Mouse (Mus musculus) neural tube, embryonic 11.5 days (tissue): ENCODE measurements around the gene Elf3. TPM values are rescaled to one million over a fixed set of nuclear protein-coding genes. Genes with fewer than 3 reads are reported as not detected.
A peak's percentile ranks its signal among the peaks of the same experiment; 100 is the strongest.

Experiments used
- ATAC-seq: fragments of 200-750 bp; cut with Nextera tagmentation; 2 replicates; pipeline ENCODE4 v1.8.0; 2017; ENCODE audit warnings: moderate number of reproducible peaks, mild to moderate bottlenecking, moderate TSS enrichment, moderate library complexity; ENCODE audit not compliant: insufficient read depth, low FRiP score, low TSS enrichment
- DNase-seq: peaks from one replicate; pipeline ENCODE4 v3.0.0-alpha.2; 2015; ENCODE audit warnings: low spot score
- H3K27ac ChIP-seq: fragments of 300-500 bp; sonication (generic); 2 replicates; pipeline ENCODE4 v1.5.1; 2014; ENCODE audit warnings: low read depth, mild to moderate bottlenecking, low read length
- H3K27me3 ChIP-seq: fragments of 300-500 bp; sonication (generic); 2 replicates; pipeline ENCODE4 v1.6.1; 2014; ENCODE audit warnings: mild to moderate bottlenecking, low read length, mixed read lengths; ENCODE audit not compliant: control insufficient read depth, insufficient read depth
- H3K36me3 ChIP-seq: fragments of 300-500 bp; sonication (generic); 2 replicates; pipeline ENCODE4 v1.6.1; 2014; ENCODE audit warnings: mild to moderate bottlenecking, low read length, moderate library complexity, mixed read lengths; ENCODE audit not compliant: control insufficient read depth, insufficient read depth
- H3K4me1 ChIP-seq: fragments of 300-500 bp; sonication (generic); 2 replicates; pipeline ENCODE4 v1.6.1; 2014; ENCODE audit warnings: low read length, mixed read lengths; ENCODE audit not compliant: control insufficient read depth, insufficient read depth
- H3K4me2 ChIP-seq: fragments of 300-500 bp; sonication (generic); 2 replicates; pipeline ENCODE4 v1.6.1; 2014; ENCODE audit warnings: low read depth, mild to moderate bottlenecking, moderate library complexity
- H3K4me3 ChIP-seq: fragments of 300-500 bp; sonication (generic); 2 replicates; pipeline ENCODE4 v1.5.1; 2014; ENCODE audit warnings: low read depth, low read length
- H3K9ac ChIP-seq: fragments of 300-500 bp; sonication (generic); 2 replicates; pipeline ENCODE4 v1.6.1; 2014; ENCODE audit warnings: mild to moderate bottlenecking, low read length
- H3K9me3 ChIP-seq: fragments of 300-500 bp; sonication (generic); 2 replicates; pipeline ENCODE4 v1.6.1; 2016; ENCODE audit warnings: low read length; ENCODE audit not compliant: control insufficient read depth
- WGBS: fragments of 180-500 bp; shearing (Covaris S2); extraction: QIAGEN DNeasy Blood & Tissue Kit; methylation state at CpG from one replicate; pipeline ENCODE4 v1.1.7; 2014; 5-methylcytosine and 5-hydroxymethylcytosine counted together
- polyA plus RNA-seq: library from polyadenylated mRNA; unstranded; fragments of >200 nt; fragmentation: Nextera tagmentation; extraction: Ambion mirVana; gene quantifications from 2 replicates; pipeline ENCODE4 v1.2.1, GENCODE M21; 2014

The Elf3 gene
- polyA plus RNA-seq: 1.2 and 1.4 TPM in 2 replicates

- Histone ChIP-seq H3K4me2 (peak within 1 kb of the TSS; percentile 39), H3K27ac (no peak within 1 kb of the TSS), H3K9me3 (no peaks in the 10 kb centered on the region), H3K9ac (peak within 1 kb of the TSS; percentile 33), H3K4me1 (peaks cover 9% of the 10 kb centered on the region), H3K27me3 (no peaks in the 10 kb centered on the region), H3K4me3 (no peak within 1 kb of the TSS; the same call in 1 of the 2 replicates), H3K36me3 (peaks cover 3% of the 10 kb centered on the region)
- DNase-seq (peak; percentile 49), ATAC-seq (peak; percentile 38)
- 4% methylated on average over 19 of the region's 19 CpGs for WGBS
These were observed at the start of gene Elf3 for GRCm38 (mm10) chr1:135258380-135259127. Elf3 (minus strand) TSS chr1:135258568.

GRCm38 (mm10) chr1:135290908-135291307, 32.5 kb upstream of the Elf3 start:
- no peak overlapping the region for H3K27ac ChIP-seq
- DNase-seq (no peak), ATAC-seq (no peak)
- no peak overlapping the region for H3K4me2 ChIP-seq
- peaks cover 4% of the 10 kb centered on the region for H3K36me3 ChIP-seq
- H3K4me3 ChIP-seq: no peak overlapping the region
- H3K27me3 ChIP-seq: no peaks in the 10 kb centered on the region
- no peaks in the 10 kb centered on the region for H3K4me1 ChIP-seq
- no peaks in the 10 kb centered on the region for H3K9me3 ChIP-seq
- 83% methylated on average over 5 of the region's 5 CpGs for WGBS
- H3K9ac ChIP-seq: no peak overlapping the region

- Histone ChIP-seq H3K36me3 (no peaks in the 10 kb centered on the region), H3K9me3 (no peaks in the 10 kb centered on the region), H3K4me1 (no peaks in the 10 kb centered on the region), H3K27ac (no peak overlapping the region), H3K27me3 (no peaks in the 10 kb centered on the region), H3K9ac (no peak overlapping the region), H3K4me2 (no peak overlapping the region), H3K4me3 (no peak overlapping the region)
- 87% methylated on average over 2 of the region's 2 CpGs for WGBS
- DNase-seq (no peak), ATAC-seq (no peak)
These were observed 27.9 kb upstream of the Elf3 start for GRCm38 (mm10) chr1:135286311-135286710.

- Histone ChIP-seq H3K9ac (peak within 1 kb of the TSS; percentile 85), H3K9me3 (no peaks in the 10 kb centered on the region), H3K4me3 (peak within 1 kb of the TSS; percentile 62), H3K27me3 (no peaks in the 10 kb centered on the region), H3K4me2 (peak within 1 kb of the TSS; percentile 75), H3K27ac (peak within 1 kb of the TSS; percentile 72), H3K36me3 (no peaks in the 10 kb centered on the region), H3K4me1 (no peaks in the 10 kb centered on the region)
- DNase-seq: peak; percentile 81
- WGBS: 0% methylated on average over 37 of the region's 39 CpGs
- peak; percentile 90 for ATAC-seq
These were observed 25.5 kb upstream of the Elf3 start, which contains the start of gene Rnpep for GRCm38 (mm10) chr1:135283826-135284291. Rnpep (minus strand) TSS chr1:135284084.

GRCm38 (mm10) chr1:135283287-135283825, 25.0 kb upstream of the Elf3 start:
- 0% methylated on average over 47 of the region's 48 CpGs for WGBS
- ATAC-seq (peak; percentile 79), DNase-seq (no peak)
- Histone ChIP-seq H3K4me1 (no peaks in the 10 kb centered on the region), H3K27ac (peak overlapping the region; percentile 72), H3K4me2 (peak overlapping the region; percentile 75), H3K4me3 (peak overlapping the region; percentile 62), H3K9ac (peak overlapping the region; percentile 85), H3K9me3 (no peaks in the 10 kb centered on the region), H3K36me3 (peaks cover 2% of the 10 kb centered on the region; the same call in 1 of the 2 replicates), H3K27me3 (no peaks in the 10 kb centered on the region)

GRCm38 (mm10) chr1:135282536-135283286, 24.3 kb upstream of the Elf3 start:
- H3K9me3 ChIP-seq: no peaks in the 10 kb centered on the region
- H3K27ac ChIP-seq: no peak overlapping the region
- peak overlapping the region; percentile 75 for H3K4me2 ChIP-seq
- peaks cover 2% of the 10 kb centered on the region; the same call in 1 of the 2 replicates for H3K36me3 ChIP-seq
- peak overlapping the region; percentile 62 for H3K4me3 ChIP-seq
- H3K4me1 ChIP-seq: no peaks in the 10 kb centered on the region
- WGBS: 45% methylated on average over 13 of the region's 13 CpGs
- DNase-seq: no peak
- ATAC-seq: no peak
- peak overlapping the region; percentile 85 for H3K9ac ChIP-seq
- no peaks in the 10 kb centered on the region for H3K27me3 ChIP-seq

- 95% methylated on average over 17 of the region's 17 CpGs for WGBS
- Histone ChIP-seq H3K27me3 (no peaks in the 10 kb centered on the region), H3K36me3 (peaks cover 2% of the 10 kb centered on the region), H3K27ac (no peak overlapping the region), H3K4me1 (no peaks in the 10 kb centered on the region), H3K4me3 (no peak overlapping the region), H3K9ac (no peak overlapping the region), H3K9me3 (no peaks in the 10 kb centered on the region), H3K4me2 (no peak overlapping the region)
- DNase-seq (no peak), ATAC-seq (no peak)
These were observed 23.5 kb upstream of the Elf3 start for GRCm38 (mm10) chr1:135281841-135282240.

GRCm38 (mm10) chr1:135280646-135281045, 22.3 kb upstream of the Elf3 start:
- Histone ChIP-seq H3K9me3 (no peaks in the 10 kb centered on the region), H3K4me2 (no peak overlapping the region), H3K36me3 (peaks cover 2% of the 10 kb centered on the region), H3K9ac (no peak overlapping the region), H3K4me3 (no peak overlapping the region), H3K27ac (no peak overlapping the region), H3K27me3 (no peaks in the 10 kb centered on the region), H3K4me1 (no peaks in the 10 kb centered on the region)
- ATAC-seq (no peak), DNase-seq (no peak)
- 90% methylated on average over 9 of the region's 9 CpGs for WGBS
